Mouse (Mus musculus) liver, embryonic 14.5 days (tissue): ENCODE data around the gene Pla2g3. TPM values are rescaled to one million over a fixed set of nuclear protein-coding genes. Genes with fewer than 3 reads are reported as not detected.

Source experiments
- ATAC-seq: fragments of 200-750 bp; cut with Nextera tagmentation; 2 replicates; pipeline ENCODE4 v1.8.0; 2017; ENCODE audit warnings: moderate number of reproducible peaks, mild to moderate bottlenecking, moderate library complexity; ENCODE audit not compliant: insufficient read depth
- DNase-seq, 3 experiments: peaks; one replicate each; pipeline ENCODE4 v3.0.0-alpha.2; 2012 to 2013; ENCODE audit warnings: low read depth in 3 of 3, low spot score in 3 of 3
- H3K27ac ChIP-seq: fragments of 300-500 bp; sonication (generic); 2 replicates; pipeline ENCODE4 v1.5.1; 2014; ENCODE audit warnings: moderate library complexity, mild to moderate bottlenecking, control low read depth, inconsistent platforms
- H3K27me3 ChIP-seq: fragments of 300-500 bp; sonication (generic); 2 replicates; pipeline ENCODE4 v1.6.1; 2014; ENCODE audit warnings: mild to moderate bottlenecking, low read length, moderate library complexity; ENCODE audit not compliant: control insufficient read depth, insufficient read depth
- H3K36me3 ChIP-seq: fragments of 300-500 bp; sonication (generic); replicated peaks from 2 replicates; pipeline ENCODE4 v1.6.1; 2014; ENCODE audit warnings: low read depth; ENCODE audit not compliant: control insufficient read depth, insufficient read depth
- H3K4me1 ChIP-seq, 2 experiments: fragments of 200-500 bp in 1 of 2; fragments of 300-500 bp in 1 of 2; sonication (generic) in 1 of 2; replicated peaks; 2 replicates each; pipeline ENCODE4 v1.6.1; 2012 to 2014; ENCODE audit warnings: antibody characterized with exemption in 1 of 2, inconsistent platforms in 1 of 2, low read length in 1 of 2; ENCODE audit not compliant: control insufficient read depth in 2 of 2, insufficient read depth in 2 of 2
- H3K4me2 ChIP-seq: fragments of 300-500 bp; sonication (generic); 2 replicates; pipeline ENCODE4 v1.6.1; 2014; ENCODE audit warnings: low read depth, mild to moderate bottlenecking, control low read depth, moderate library complexity
- H3K4me3 ChIP-seq, 2 experiments: fragments of 200-500 bp in 1 of 2; fragments of 300-500 bp in 1 of 2; sonication (generic) in 1 of 2; 2 replicates each; pipeline ENCODE4 v1.5.1; 2012 to 2014; ENCODE audit warnings: low read depth in 2 of 2, low read length in 2 of 2, mild to moderate bottlenecking in 2 of 2, control low read depth in 1 of 2, inconsistent platforms in 1 of 2, moderate library complexity in 1 of 2; ENCODE audit not compliant: insufficient read depth in 1 of 2
- H3K9ac ChIP-seq: fragments of 300-500 bp; sonication (generic); replicated peaks from 2 replicates; pipeline ENCODE4 v1.6.1; 2014; ENCODE audit warnings: mild to moderate bottlenecking, control low read depth, moderate library complexity
- H3K9me3 ChIP-seq: fragments of 300-500 bp; sonication (generic); 2 replicates; pipeline ENCODE4 v1.6.1; 2016; ENCODE audit warnings: low read length, mixed read lengths; ENCODE audit not compliant: control insufficient read depth
- CTCF ChIP-seq: IDR thresholded peaks from 2 replicates; pipeline ENCODE4 v1.5.1; 2016; ENCODE audit warnings: antibody characterized with exemption, low read depth, control low read depth
- EP300 ChIP-seq: IDR thresholded peaks from 2 replicates; pipeline ENCODE4 v1.6.1; 2016; ENCODE audit warnings: antibody characterized with exemption, low read depth
- WGBS: fragments of 180-500 bp; shearing (Covaris S2); extraction: QIAGEN DNeasy Blood & Tissue Kit; methylation state at CpG from one replicate; pipeline ENCODE4 v1.1.7; 2014; ENCODE audit not compliant: insufficient replicate concordance; 5-methylcytosine and 5-hydroxymethylcytosine counted together
- polyA plus RNA-seq, 2 experiments: library from polyadenylated mRNA; depleted of rRNA in 1 of 2; stranded (reverse) in 1 of 2; unstranded in 1 of 2; fragments of >200 nt; fragmentation: Nextera tagmentation in 1 of 2; extraction: Ambion mirVana in 1 of 2; gene quantifications; 2 replicates each; pipeline versions ENCODE4 v1.2.1 to v1.2.3; 2012 to 2014

Gene Pla2g3
- polyA plus RNA-seq, 2 experiments, result 0.04 to 0.06 TPM

DNA sequence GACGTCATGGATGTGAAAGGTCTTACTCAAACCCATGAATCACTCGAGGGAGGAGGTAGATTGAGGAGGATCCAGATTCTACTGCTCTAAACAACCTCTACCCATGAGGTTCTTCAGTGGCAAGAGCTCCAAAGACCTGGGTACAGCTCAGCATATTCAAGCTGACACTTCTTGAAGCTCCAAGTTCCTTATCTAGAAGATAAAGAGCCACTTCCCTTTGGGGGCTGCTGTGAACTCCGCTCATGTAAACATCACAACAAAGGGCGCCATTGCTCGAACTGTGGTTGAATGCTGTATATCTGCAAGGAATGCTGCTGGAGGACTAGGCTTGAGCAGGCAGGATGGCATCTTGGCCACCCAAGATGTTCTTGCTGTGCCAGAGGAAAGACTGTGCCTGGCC lies 952 bp downstream of the Pla2g3 start:
- WGBS, result 21% methylated on average over 5 of the region's 5 CpGs
- H3K4me1 ChIP-seq, result 0 out of 4 replicates have a peak, but pooled peaks cover 0 to 2% of the 10 kb centered on the region in 2 experiments
- no peak for ATAC-seq

DNA sequence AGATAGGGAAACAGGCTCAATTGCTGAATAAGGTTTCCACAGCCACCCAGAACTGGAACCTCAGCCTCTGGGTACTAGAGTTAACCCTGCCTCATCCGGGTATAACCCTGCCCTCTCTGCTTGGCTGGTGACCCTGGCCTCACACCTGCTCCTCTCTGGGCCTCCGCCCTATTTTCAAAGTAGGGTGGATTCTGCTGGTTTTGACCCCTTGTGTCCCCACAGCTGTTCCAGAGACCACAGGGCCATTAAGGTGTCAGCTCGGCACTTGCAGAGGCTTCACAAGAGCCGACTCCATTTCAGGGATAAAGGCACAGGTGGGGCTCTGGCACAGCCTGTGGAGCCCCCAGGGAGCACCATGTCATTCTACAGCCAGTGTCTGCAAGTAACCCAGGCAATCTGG lies 4.7 kb downstream of the Pla2g3 start:
- 56% methylated on average over 4 of the region's 4 CpGs for WGBS
- no peak overlapping the region for H3K9ac ChIP-seq
- 0 out of 4 replicates have a peak, but pooled peaks cover 0 to 2% of the 10 kb centered on the region in 2 experiments for H3K4me1 ChIP-seq
- H3K4me2 ChIP-seq, result no peak overlapping the region
- no peaks in the 10 kb centered on the region for H3K36me3 ChIP-seq
- DNase-seq (no peak), ATAC-seq (no peak)
- no peaks in the 10 kb centered on the region for H3K27me3 ChIP-seq
- TF ChIP-seq EP300 (no peak), CTCF (no peak)
- no peak overlapping the region for H3K27ac ChIP-seq
- no peaks in the 10 kb centered on the region for H3K9me3 ChIP-seq
- H3K4me3 ChIP-seq, result no peak overlapping the region

More for the DNA sequence above, 952 bp downstream of the Pla2g3 start:
- DNase-seq, result no peak
- Histone ChIP-seq H3K27ac (no peak overlapping the region), H3K9ac (no peak overlapping the region), H3K36me3 (no peaks in the 10 kb centered on the region), H3K4me3 (no peak overlapping the region), H3K4me2 (no peak overlapping the region), H3K9me3 (no peaks in the 10 kb centered on the region), H3K27me3 (no peaks in the 10 kb centered on the region)
- TF ChIP-seq EP300 (no peak), CTCF (no peak)

DNA sequence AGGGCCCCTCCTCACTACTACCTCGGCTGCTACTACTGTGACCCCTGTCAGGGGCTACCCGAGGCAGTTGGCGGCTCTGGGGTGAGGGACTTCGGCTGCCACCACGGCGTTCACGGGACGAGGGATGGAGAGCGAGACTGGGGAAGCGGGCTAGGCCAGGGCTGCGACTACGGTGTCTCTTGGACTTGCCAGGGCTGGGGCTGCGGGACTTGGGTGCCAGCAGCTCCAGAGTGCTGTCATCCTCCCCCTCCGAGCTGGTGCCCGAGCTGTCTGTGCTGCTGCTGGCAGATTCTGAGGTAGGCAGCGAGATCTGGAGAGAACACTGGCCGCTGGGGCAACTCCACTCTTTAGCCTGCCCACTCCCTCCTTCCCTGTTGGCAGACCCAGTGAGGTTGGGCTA lies 6.8 kb downstream of the Pla2g3 start:
- DNase-seq (no peak), ATAC-seq (no peak)
- Histone ChIP-seq H3K27ac (no peak overlapping the region), H3K4me3 (no peak overlapping the region), H3K9ac (no peak overlapping the region), H3K4me1 (no peaks in the 10 kb centered on the region), H3K4me2 (no peak overlapping the region), H3K9me3 (no peaks in the 10 kb centered on the region), H3K27me3 (no peaks in the 10 kb centered on the region), H3K36me3 (no peaks in the 10 kb centered on the region)
- TF ChIP-seq EP300, result no peak
- no peak for TF ChIP-seq CTCF
- WGBS, result 76% methylated on average over 17 of the region's 17 CpGs

DNA sequence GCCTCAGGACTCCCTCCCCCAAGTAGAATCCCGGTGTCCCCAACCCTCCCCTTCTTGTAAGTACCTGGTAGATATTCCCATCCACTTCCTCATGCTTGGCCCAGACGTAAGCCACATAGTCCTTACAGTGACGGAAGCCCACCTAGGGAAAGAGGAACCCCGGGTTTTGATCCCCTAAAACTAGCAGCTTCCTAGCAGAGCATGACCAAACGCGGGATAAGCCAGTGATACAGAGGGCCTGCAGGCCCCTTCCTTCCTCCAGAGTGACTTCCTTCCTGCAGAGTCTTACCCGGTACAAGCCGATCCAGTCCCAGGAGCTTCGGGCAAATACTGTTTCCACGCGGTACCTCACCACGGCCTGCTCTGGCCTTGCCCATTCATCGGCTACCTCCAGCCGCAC lies 7.4 kb downstream of the Pla2g3 start:
- Histone ChIP-seq H3K27me3 (no peaks in the 10 kb centered on the region), H3K4me3 (no peak overlapping the region), H3K9me3 (no peaks in the 10 kb centered on the region), H3K4me2 (no peak overlapping the region), H3K4me1 (no peaks in the 10 kb centered on the region), H3K27ac (no peak overlapping the region), H3K36me3 (no peaks in the 10 kb centered on the region), H3K9ac (no peak overlapping the region)
- no peak for ATAC-seq
- TF ChIP-seq CTCF (no peak), EP300 (no peak)
- DNase-seq, result no peak
- 45% methylated on average over 14 of the region's 14 CpGs for WGBS

DNA sequence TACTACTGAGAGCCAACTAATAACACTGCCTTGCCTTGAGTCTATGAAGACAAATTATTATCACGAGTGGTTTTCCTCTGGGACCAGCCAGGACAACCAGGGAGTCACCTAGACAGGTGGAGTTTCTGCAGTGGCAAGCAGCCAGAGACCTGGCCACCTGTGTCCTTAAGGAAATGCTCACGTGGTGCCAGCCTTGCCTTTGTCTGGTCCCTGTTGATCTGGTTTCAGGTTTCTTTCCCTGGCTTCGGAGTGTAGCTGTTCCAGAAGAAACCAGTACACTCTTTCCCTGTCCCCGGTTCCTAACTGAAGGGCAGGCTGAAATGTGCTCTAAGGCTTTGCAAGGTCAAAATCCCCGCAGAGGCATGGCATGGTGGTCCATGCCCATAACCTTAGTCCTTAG lies 8.7 kb downstream of the Pla2g3 start:
- Histone ChIP-seq H3K36me3 (no peaks in the 10 kb centered on the region), H3K9me3 (no peaks in the 10 kb centered on the region), H3K9ac (no peak overlapping the region), H3K4me2 (no peak overlapping the region), H3K4me1 (no peaks in the 10 kb centered on the region), H3K27ac (no peak overlapping the region), H3K4me3 (no peak overlapping the region), H3K27me3 (no peaks in the 10 kb centered on the region)
- TF ChIP-seq CTCF, result no peak
- no peak for TF ChIP-seq EP300
- WGBS, result 53% methylated on average over 5 of the region's 5 CpGs
- DNase-seq (no peak), ATAC-seq (no peak)

DNA sequence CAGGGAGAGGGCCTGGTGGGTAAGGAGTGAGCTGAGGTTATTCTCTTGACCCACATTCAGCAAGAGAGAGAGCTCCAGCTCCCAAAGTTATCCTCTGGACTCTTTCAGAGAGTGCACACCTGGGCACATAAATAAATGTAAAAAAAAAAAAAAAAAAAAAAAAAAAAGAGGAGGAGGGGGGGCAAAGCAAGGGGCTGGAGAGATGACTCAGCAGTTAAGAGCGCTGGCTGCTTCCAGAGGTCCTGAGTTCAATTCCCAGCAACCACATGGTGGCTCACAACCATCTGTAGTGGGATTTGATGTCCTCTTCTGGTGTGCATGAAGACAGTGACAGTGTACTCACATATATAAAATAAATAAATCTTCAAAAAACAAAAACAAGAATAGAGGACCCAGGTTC lies 9.2 kb downstream of the Pla2g3 start:
- 72% methylated on average over 1 of the region's 1 CpGs for WGBS
- no peak for DNase-seq
- no peak overlapping the region for H3K9ac ChIP-seq
- no peaks in the 10 kb centered on the region for H3K36me3 ChIP-seq
- H3K9me3 ChIP-seq, result no peaks in the 10 kb centered on the region
- ATAC-seq, result no peak
- no peaks in the 10 kb centered on the region for H3K27me3 ChIP-seq
- H3K4me2 ChIP-seq, result no peak overlapping the region
- no peaks in the 10 kb centered on the region for H3K4me1 ChIP-seq
- H3K27ac ChIP-seq, result no peak overlapping the region
- TF ChIP-seq EP300 (no peak), CTCF (no peak)
- H3K4me3 ChIP-seq, result no peak overlapping the region
